Mouse (Mus musculus) erythroblast, embryonic 14.5 days (primary cell): ENCODE results near the gene Plaur. TPM values are rescaled to one million over a fixed set of nuclear protein-coding genes. Genes with fewer than 3 reads are reported as not detected.

ENCODE experiments used
- H3K27me3 ChIP-seq: 2 replicates; pipeline ENCODE4 v1.6.1; 2012; ENCODE audit warnings: inconsistent platforms; ENCODE audit not compliant: control insufficient read depth
- H3K36me3 ChIP-seq: 2 replicates; pipeline ENCODE4 v1.6.1; 2012; ENCODE audit warnings: mild to moderate bottlenecking, inconsistent platforms; ENCODE audit not compliant: control insufficient read depth
- H3K4me1 ChIP-seq: 2 replicates; pipeline ENCODE4 v1.6.1; 2012; ENCODE audit warnings: inconsistent platforms; ENCODE audit not compliant: control insufficient read depth
- H3K4me3 ChIP-seq: replicated peaks from 2 replicates; pipeline ENCODE3; 2012; ENCODE audit warnings: moderate library complexity, mild to moderate bottlenecking, inconsistent platforms
- H3K9me3 ChIP-seq: 2 replicates; pipeline ENCODE4 v1.6.1; 2012; ENCODE audit warnings: low read length, inconsistent platforms, mixed read lengths; ENCODE audit not compliant: control insufficient read depth
- GATA1 ChIP-seq: IDR thresholded peaks from 2 replicates; pipeline ENCODE4 v1.6.1; 2012; ENCODE audit warnings: low read length, inconsistent platforms, mixed read lengths
- TAL1 ChIP-seq: IDR thresholded peaks from 3 replicates; pipeline ENCODE4 v1.6.1; 2012; ENCODE audit warnings: low read length, inconsistent platforms, mixed read lengths
- polyA plus RNA-seq: library from polyadenylated mRNA; stranded (reverse); fragments of >175 nt; gene quantifications from 2 replicates; pipeline ENCODE4 v1.2.3, GENCODE M21; 2012

The Plaur gene
- polyA plus RNA-seq, 1 experiment: 0.08 TPM

GRCm38 (mm10) chr7:24455726-24456125 is 6.6 kb upstream of the Plaur start:
- H3K4me1 ChIP-seq: peaks cover 7% of the 10 kb centered on the region
- TF ChIP-seq TAL1: no peak
- TF ChIP-seq GATA1: no peak
- H3K4me3 ChIP-seq: no peak overlapping the region
- peaks cover 6% of the 10 kb centered on the region for H3K27me3 ChIP-seq
- H3K36me3 ChIP-seq: no peaks in the 10 kb centered on the region
- H3K9me3 ChIP-seq: no peaks in the 10 kb centered on the region

GRCm38 (mm10) chr7:24457726-24458370 is 4.4 kb upstream of the Plaur start:
- no peak overlapping the region for H3K4me3 ChIP-seq
- H3K4me1 ChIP-seq: no peaks in the 10 kb centered on the region; the same call in 1 of the 2 replicates
- no peaks in the 10 kb centered on the region for H3K36me3 ChIP-seq
- peaks cover 16% of the 10 kb centered on the region for H3K27me3 ChIP-seq
- TF ChIP-seq GATA1 (no peak), TAL1 (no peak)
- H3K9me3 ChIP-seq: no peaks in the 10 kb centered on the region

GRCm38 (mm10) chr7:24459440-24459839 is 2.8 kb upstream of the Plaur start:
- H3K9me3 ChIP-seq: no peaks in the 10 kb centered on the region
- H3K27me3 ChIP-seq: peaks cover 20% of the 10 kb centered on the region
- no peak for TF ChIP-seq TAL1
- TF ChIP-seq GATA1: no peak
- no peaks in the 10 kb centered on the region; the same call in 1 of the 2 replicates for H3K4me1 ChIP-seq
- no peaks in the 10 kb centered on the region for H3K36me3 ChIP-seq
- H3K4me3 ChIP-seq: no peak overlapping the region

GRCm38 (mm10) chr7:24459843-24460242 is 2.4 kb upstream of the Plaur start:
- Histone ChIP-seq H3K36me3 (no peaks in the 10 kb centered on the region), H3K4me3 (no peak overlapping the region), H3K27me3 (peaks cover 20% of the 10 kb centered on the region), H3K4me1 (no peaks in the 10 kb centered on the region; the same call in 1 of the 2 replicates), H3K9me3 (no peaks in the 10 kb centered on the region)
- no peak for TF ChIP-seq GATA1
- TF ChIP-seq TAL1: no peak

- no peaks in the 10 kb centered on the region for H3K9me3 ChIP-seq
- TF ChIP-seq TAL1 (no peak), GATA1 (no peak)
- no peak overlapping the region for H3K4me3 ChIP-seq
- peaks cover 20% of the 10 kb centered on the region for H3K27me3 ChIP-seq
- H3K36me3 ChIP-seq: no peaks in the 10 kb centered on the region
- H3K4me1 ChIP-seq: no peaks in the 10 kb centered on the region; the same call in 1 of the 2 replicates
These were observed 770 bp upstream of the Plaur start for GRCm38 (mm10) chr7:24461376-24462051.

- H3K9me3 ChIP-seq: peaks cover 3% of the 10 kb centered on the region
- no peak for TF ChIP-seq GATA1
- no peak for TF ChIP-seq TAL1
These were observed 4.6 kb downstream of the Plaur start for GRCm38 (mm10) chr7:24466835-24467234.

GRCm38 (mm10) chr7:24467886-24468285 is 5.6 kb downstream of the Plaur start:
- no peaks in the 10 kb centered on the region for H3K36me3 ChIP-seq
- TF ChIP-seq TAL1 (no peak), GATA1 (no peak)
- no peak overlapping the region for H3K4me3 ChIP-seq
- H3K9me3 ChIP-seq: peaks cover 3% of the 10 kb centered on the region
- no peaks in the 10 kb centered on the region for H3K4me1 ChIP-seq
- H3K27me3 ChIP-seq: peaks cover 5% of the 10 kb centered on the region

More at GRCm38 (mm10) chr7:24466835-24467234, 4.6 kb downstream of the Plaur start:
- no peaks in the 10 kb centered on the region for H3K4me1 ChIP-seq
- no peaks in the 10 kb centered on the region for H3K36me3 ChIP-seq
- peaks cover 14% of the 10 kb centered on the region for H3K27me3 ChIP-seq
- H3K4me3 ChIP-seq: no peak overlapping the region

- H3K27me3 ChIP-seq: no peaks in the 10 kb centered on the region
- no peak overlapping the region for H3K4me3 ChIP-seq
- TF ChIP-seq TAL1: no peak
- no peak for TF ChIP-seq GATA1
- no peaks in the 10 kb centered on the region for H3K36me3 ChIP-seq
- no peaks in the 10 kb centered on the region for H3K4me1 ChIP-seq
- peaks cover 3% of the 10 kb centered on the region for H3K9me3 ChIP-seq
These were observed 6.8 kb downstream of the Plaur start for GRCm38 (mm10) chr7:24469126-24469525.

GRCm38 (mm10) chr7:24470356-24470755 is 8.1 kb downstream of the Plaur start:
- TF ChIP-seq GATA1 (no peak), TAL1 (no peak)

More at GRCm38 (mm10) chr7:24470356-24470755, 8.1 kb downstream of the Plaur start:
- Histone ChIP-seq H3K4me1 (no peaks in the 10 kb centered on the region), H3K9me3 (peaks cover 3% of the 10 kb centered on the region), H3K27me3 (no peaks in the 10 kb centered on the region), H3K36me3 (no peaks in the 10 kb centered on the region), H3K4me3 (no peak overlapping the region)
